Mouse (Mus musculus): Measurements from ENCODE around the gene Rxfp1. TPM values are rescaled to one million over a fixed set of nuclear protein-coding genes. Genes with fewer than 3 reads are reported as not detected.

Gene Rxfp1
- polyA plus RNA-seq, 1 experiment from 2014 or later = 0.10 TPM

GRCm38 (mm10) chr3:79664787-79665408 lies 72.8 kb downstream of the Rxfp1 start:
- Histone ChIP-seq H3K9ac (no peak overlapping the region), H3K27me3 (replicated peaks) (no peaks in the 10 kb centered on the region), H3K27ac (no peak overlapping the region), H3K4me3 (replicated peaks) (no peak overlapping the region), H3K36me3 (no peaks in the 10 kb centered on the region), H3K4me1 (replicated peaks) (no peaks in the 10 kb centered on the region), H3K4me2 (replicated peaks) (no peak overlapping the region), H3K9me3 (no peaks in the 10 kb centered on the region)
- WGBS = 41% methylated on average over 9 of the region's 9 CpGs
- ATAC-seq = peak; percentile 51; the same call in 1 of the 2 replicates

- Histone ChIP-seq H3K4me2 (replicated peaks) (no peak overlapping the region), H3K27me3 (replicated peaks) (no peaks in the 10 kb centered on the region), H3K9me3 (no peaks in the 10 kb centered on the region), H3K4me3 (replicated peaks) (no peak overlapping the region), H3K4me1 (replicated peaks) (no peaks in the 10 kb centered on the region), H3K36me3 (no peaks in the 10 kb centered on the region), H3K27ac (no peak overlapping the region), H3K9ac (no peak overlapping the region)
- WGBS = 38% methylated on average over 5 of the region's 5 CpGs
- ATAC-seq = no peak
These were observed 81.0 kb downstream of the Rxfp1 start for GRCm38 (mm10) chr3:79656682-79657081.

- Histone ChIP-seq H3K4me2 (replicated peaks) (no peak overlapping the region), H3K4me1 (replicated peaks) (no peaks in the 10 kb centered on the region), H3K27ac (no peak overlapping the region), H3K27me3 (replicated peaks) (no peaks in the 10 kb centered on the region), H3K36me3 (no peaks in the 10 kb centered on the region), H3K9me3 (no peaks in the 10 kb centered on the region), H3K4me3 (replicated peaks) (no peak overlapping the region), H3K9ac (no peak overlapping the region)
- ATAC-seq = no peak
- WGBS = 84% methylated on average over 6 of the region's 6 CpGs
These were observed 85.6 kb downstream of the Rxfp1 start for GRCm38 (mm10) chr3:79652129-79652528.

- peak within 1 kb of the TSS; percentile 63 for H3K4me3 ChIP-seq (replicated peaks)
- H3K27me3 ChIP-seq (replicated peaks) = no peaks in the 10 kb centered on the region
- no peaks in the 10 kb centered on the region for H3K9me3 ChIP-seq
- peak within 1 kb of the TSS; percentile 66 for H3K9ac ChIP-seq
- peak within 1 kb of the TSS; percentile 80 for H3K27ac ChIP-seq
- WGBS = under 1% methylated on average over 11 of the region's 11 CpGs
- H3K4me2 ChIP-seq (replicated peaks) = peak within 1 kb of the TSS; percentile 71
- peaks cover 14% of the 10 kb centered on the region for H3K36me3 ChIP-seq
- ATAC-seq = peak; percentile 58
- no peaks in the 10 kb centered on the region for H3K4me1 ChIP-seq (replicated peaks)
These were observed 108.3 kb downstream of the Rxfp1 start, which contains the start of gene Etfdh for GRCm38 (mm10) chr3:79629416-79629730. TSS of gene Etfdh (minus strand) at chr3:79629500.

GRCm38 (mm10) chr3:79628561-79629415 lies 108.9 kb downstream of the Rxfp1 start, which contains the start of gene 4930579G24Rik:
TSS of gene 4930579G24Rik (plus strand) at chr3:79629079.
- ATAC-seq = peak; percentile 99
- no peaks in the 10 kb centered on the region for H3K9me3 ChIP-seq
- WGBS = under 1% methylated on average over 60 of the region's 60 CpGs
- H3K9ac ChIP-seq = peak within 1 kb of the TSS; percentile 66
- H3K4me3 ChIP-seq (replicated peaks) = peak within 1 kb of the TSS; percentile 63
- H3K27me3 ChIP-seq (replicated peaks) = no peaks in the 10 kb centered on the region
- H3K4me2 ChIP-seq (replicated peaks) = peak within 1 kb of the TSS; percentile 71
- H3K27ac ChIP-seq = peak within 1 kb of the TSS; percentile 80
- H3K4me1 ChIP-seq (replicated peaks) = no peaks in the 10 kb centered on the region
- peaks cover 14% of the 10 kb centered on the region for H3K36me3 ChIP-seq

- Histone ChIP-seq H3K4me2 (replicated peaks) (peak overlapping the region; percentile 71), H3K27me3 (replicated peaks) (no peaks in the 10 kb centered on the region), H3K36me3 (peaks cover 11% of the 10 kb centered on the region), H3K4me1 (replicated peaks) (no peaks in the 10 kb centered on the region), H3K27ac (peak overlapping the region; percentile 80), H3K9me3 (no peaks in the 10 kb centered on the region), H3K4me3 (replicated peaks) (peak overlapping the region; percentile 61), H3K9ac (peak overlapping the region; percentile 51)
- ATAC-seq = no peak
- under 1% methylated on average over 9 of the region's 9 CpGs for WGBS
These were observed 109.5 kb downstream of the Rxfp1 start for GRCm38 (mm10) chr3:79628182-79628560.

GRCm38 (mm10) chr3:79627484-79628181 lies 110.0 kb downstream of the Rxfp1 start:
- H3K4me3 ChIP-seq (replicated peaks) = peak overlapping the region; percentile 61
- 23% methylated on average over 10 of the region's 10 CpGs for WGBS
- peak overlapping the region; percentile 71 for H3K4me2 ChIP-seq (replicated peaks)
- H3K9ac ChIP-seq = 0 out of 2 replicates have a peak overlapping the region, but pooled peaks have one; percentile 51
- H3K4me1 ChIP-seq (replicated peaks) = no peaks in the 10 kb centered on the region
- H3K27me3 ChIP-seq (replicated peaks) = no peaks in the 10 kb centered on the region
- ATAC-seq = no peak
- peaks cover 10% of the 10 kb centered on the region for H3K36me3 ChIP-seq
- H3K27ac ChIP-seq = peak overlapping the region; percentile 80; the same call in 1 of the 2 replicates
- H3K9me3 ChIP-seq = no peaks in the 10 kb centered on the region

GRCm38 (mm10) chr3:79609886-79610285 lies 127.8 kb downstream of the Rxfp1 start:
- H3K4me3 ChIP-seq (replicated peaks) = no peak overlapping the region
- no peaks in the 10 kb centered on the region for H3K27me3 ChIP-seq (replicated peaks)
- no peak overlapping the region for H3K4me2 ChIP-seq (replicated peaks)
- no peak overlapping the region for H3K27ac ChIP-seq
- H3K9me3 ChIP-seq = no peaks in the 10 kb centered on the region
- ATAC-seq = no peak
- no peaks in the 10 kb centered on the region for H3K4me1 ChIP-seq (replicated peaks)
- H3K9ac ChIP-seq = no peak overlapping the region
- H3K36me3 ChIP-seq = peaks cover 11% of the 10 kb centered on the region
- 87% methylated on average over 2 of the region's 2 CpGs for WGBS

- H3K27me3 ChIP-seq (replicated peaks) = no peaks in the 10 kb centered on the region
- H3K9ac ChIP-seq = no peak overlapping the region
- H3K36me3 ChIP-seq = peaks cover 13% of the 10 kb centered on the region
- 0 out of 2 replicates have a peak, but pooled peaks cover 3% of the 10 kb centered on the region for H3K4me1 ChIP-seq (replicated peaks)
- no peak overlapping the region for H3K4me2 ChIP-seq (replicated peaks)
- H3K4me3 ChIP-seq (replicated peaks) = no peak overlapping the region
- H3K27ac ChIP-seq = no peak overlapping the region
- H3K9me3 ChIP-seq = no peaks in the 10 kb centered on the region
- ATAC-seq = no peak
- WGBS = 90% methylated on average over 7 of the region's 7 CpGs
These were observed 142.2 kb downstream of the Rxfp1 start for GRCm38 (mm10) chr3:79595468-79595867.

- WGBS = 3% methylated on average over 15 of the region's 15 CpGs
- H3K9me3 ChIP-seq = no peaks in the 10 kb centered on the region
- H3K36me3 ChIP-seq = peaks cover 6% of the 10 kb centered on the region; the same call in 1 of the 2 replicates
- peak overlapping the region; percentile 65 for H3K4me2 ChIP-seq (replicated peaks)
- H3K4me1 ChIP-seq (replicated peaks) = 0 out of 2 replicates have a peak, but pooled peaks cover 3% of the 10 kb centered on the region
- H3K9ac ChIP-seq = peak overlapping the region; percentile 92
- no peaks in the 10 kb centered on the region for H3K27me3 ChIP-seq (replicated peaks)
- ATAC-seq = peak; percentile 21; the same call in 1 of the 2 replicates
- peak overlapping the region; percentile 90 for H3K27ac ChIP-seq
- peak overlapping the region; percentile 93 for H3K4me3 ChIP-seq (replicated peaks)
These were observed 145.7 kb downstream of the Rxfp1 start for GRCm38 (mm10) chr3:79591793-79592471.
